Mouse (Mus musculus): ENCODE results near the gene Plscr4.

Plscr4 gene

DNA sequence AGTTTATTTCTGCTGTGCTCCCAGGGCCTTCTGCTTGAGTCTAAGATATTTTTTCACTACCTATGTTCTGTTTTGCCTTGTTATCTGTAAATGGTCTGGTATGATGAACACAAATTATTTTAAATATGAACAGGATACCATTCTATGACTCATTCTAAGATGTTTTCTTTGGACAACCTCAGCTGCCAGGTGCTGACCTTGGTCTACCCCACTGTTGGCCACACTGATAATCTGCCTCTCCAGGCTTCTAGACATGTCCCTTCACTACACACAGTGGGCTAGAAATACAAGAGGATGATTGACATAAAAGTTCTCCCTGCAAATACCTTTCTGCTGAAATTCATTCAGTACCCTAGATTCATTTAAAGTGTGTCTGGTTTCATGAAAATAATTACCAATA is 54.5 kb downstream of the Plscr4 start:
- no peak for DNase-seq (ENCODE audit: low spot score)

DNA sequence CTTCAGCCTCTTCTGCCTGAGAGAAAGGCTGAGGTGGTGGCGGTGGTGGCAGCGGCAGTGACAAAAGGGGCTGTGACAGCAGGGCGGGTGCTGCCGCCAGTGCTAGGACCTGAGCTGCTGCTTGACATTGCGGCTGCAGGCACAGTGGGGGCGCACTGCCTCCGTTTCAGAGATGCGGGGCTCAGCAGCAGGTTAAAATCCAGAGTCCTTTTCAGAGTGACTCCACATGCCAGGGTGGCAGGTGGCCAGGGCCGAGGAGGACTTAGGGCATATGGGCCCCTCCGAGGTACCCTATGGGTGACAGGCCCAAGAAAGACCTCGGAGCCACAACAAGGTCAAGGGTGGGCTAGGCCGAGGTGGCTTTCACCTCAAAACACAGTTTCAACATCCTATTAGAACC is 59.9 kb downstream of the Plscr4 start:
- no peak for DNase-seq (ENCODE audit: low spot score)

DNA sequence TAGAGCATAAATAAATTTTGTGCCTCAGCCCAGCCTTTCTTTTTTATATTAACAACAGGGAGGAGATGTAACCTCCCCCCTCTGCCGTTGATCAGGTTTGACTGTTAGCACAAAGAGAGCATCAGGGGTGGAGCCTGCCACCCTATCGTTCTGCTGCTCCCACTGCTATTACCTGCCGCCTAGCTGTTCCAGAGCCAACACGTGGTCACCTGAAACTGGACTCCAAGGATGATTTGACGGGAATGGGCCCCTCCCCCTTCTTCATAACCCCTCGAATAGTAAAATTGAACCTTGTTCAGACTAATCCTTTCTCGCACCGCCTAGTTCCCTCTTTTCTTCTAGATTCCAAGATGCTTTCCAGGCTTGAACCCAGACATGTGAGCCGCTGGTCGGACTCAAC is 63.6 kb downstream of the Plscr4 start:
- no peak for DNase-seq (ENCODE audit: low spot score)

GRCm38 (mm10) chr9:92524506-92524905 is 67.3 kb downstream of the Plscr4 start:
- no peak for DNase-seq (ENCODE audit: low spot score)

GRCm38 (mm10) chr9:92530055-92530454 is 72.9 kb downstream of the Plscr4 start:
- DNase-seq (ENCODE audit: low spot score), result no peak

GRCm38 (mm10) chr9:92537735-92538134 is 80.6 kb downstream of the Plscr4 start:
- no peak for DNase-seq (ENCODE audit: low spot score)

- no peak for DNase-seq (ENCODE audit: low spot score)
Observed at GRCm38 (mm10) chr9:92538216-92538615, 81.0 kb downstream of the Plscr4 start.
